Mouse (Mus musculus) hindbrain, embryonic 12.5 days (tissue): ENCODE measurements at regions not wholly inside any gene's neighbourhood (a gene's known extent, or its start where the extent isn't known, plus 50 kb on each side); places are given as distances from the start of the nearest gene placed in this dataset.

ENCODE experiments used
- ATAC-seq: fragments of 200-750 bp; cut with Nextera tagmentation; 2 replicates; pipeline ENCODE4 v1.8.0; 2017; ENCODE audit warnings: moderate TSS enrichment; ENCODE audit not compliant: low FRiP score
- H3K27ac ChIP-seq: fragments of 300-500 bp; sonication (generic); 2 replicates; pipeline ENCODE4 v1.5.1; 2016; ENCODE audit warnings: mild to moderate bottlenecking
- H3K27me3 ChIP-seq: fragments of 300-500 bp; sonication (generic); 2 replicates; pipeline ENCODE4 v1.6.1; 2016; ENCODE audit warnings: mild to moderate bottlenecking
- H3K36me3 ChIP-seq: fragments of 300-500 bp; sonication (generic); 2 replicates; pipeline ENCODE4 v1.6.1; 2016; ENCODE audit warnings: mild to moderate bottlenecking
- H3K4me1 ChIP-seq: fragments of 300-500 bp; sonication (generic); 2 replicates; pipeline ENCODE4 v1.6.1; 2016
- H3K4me2 ChIP-seq: fragments of 300-500 bp; sonication (generic); replicated peaks from 2 replicates; pipeline ENCODE4 v1.6.1; 2016; ENCODE audit warnings: mild to moderate bottlenecking
- H3K4me3 ChIP-seq: fragments of 300-500 bp; sonication (generic); 2 replicates; pipeline ENCODE4 v1.5.1; 2016; ENCODE audit warnings: mild to moderate bottlenecking
- H3K9ac ChIP-seq: fragments of 300-500 bp; sonication (generic); 2 replicates; pipeline ENCODE4 v1.6.1; 2016; ENCODE audit warnings: mild to moderate bottlenecking, moderate library complexity
- H3K9me3 ChIP-seq: fragments of 300-500 bp; sonication (generic); replicated peaks from 2 replicates; pipeline ENCODE4 v1.6.1; 2016; ENCODE audit warnings: mild to moderate bottlenecking
- WGBS: fragments of 180-500 bp; shearing (Covaris S2); methylation state at CpG from one replicate; pipeline ENCODE4 v1.1.7; 2016; 5-methylcytosine and 5-hydroxymethylcytosine counted together

GRCm38 (mm10) chr11:27833736-27834135 is 505.9 kb downstream of the Gm6685 start:
- Histone ChIP-seq H3K36me3 (no peaks in the 10 kb centered on the region), H3K4me2 (no peak overlapping the region), H3K4me1 (no peaks in the 10 kb centered on the region), H3K27ac (no peak overlapping the region), H3K27me3 (no peaks in the 10 kb centered on the region), H3K4me3 (no peak overlapping the region), H3K9me3 (no peaks in the 10 kb centered on the region), H3K9ac (no peak overlapping the region)
- no peak for ATAC-seq
- WGBS: 79% methylated on average over 1 of the region's 1 CpGs

- Histone ChIP-seq H3K9me3 (no peaks in the 10 kb centered on the region), H3K27me3 (no peaks in the 10 kb centered on the region), H3K4me1 (no peaks in the 10 kb centered on the region), H3K27ac (no peak overlapping the region), H3K4me2 (no peak overlapping the region), H3K9ac (no peak overlapping the region), H3K36me3 (no peaks in the 10 kb centered on the region), H3K4me3 (no peak overlapping the region)
- WGBS: 81% methylated on average over 8 of the region's 8 CpGs
- ATAC-seq: no peak
Measured at GRCm38 (mm10) chr11:27799826-27800620, 539.6 kb downstream of the Gm6685 start.

- peak; percentile 16; the same call in 1 of the 2 replicates for ATAC-seq
- H3K4me2 ChIP-seq: no peak overlapping the region
- no peak overlapping the region for H3K9ac ChIP-seq
- no peak overlapping the region for H3K4me3 ChIP-seq
- H3K9me3 ChIP-seq: no peaks in the 10 kb centered on the region
- no peaks in the 10 kb centered on the region for H3K36me3 ChIP-seq
- H3K4me1 ChIP-seq: no peaks in the 10 kb centered on the region
- WGBS: 80% methylated on average over 9 of the region's 9 CpGs
- no peak overlapping the region for H3K27ac ChIP-seq
- H3K27me3 ChIP-seq: no peaks in the 10 kb centered on the region
Measured at GRCm38 (mm10) chr11:27753913-27754218, 585.8 kb downstream of the Gm6685 start.

GRCm38 (mm10) chr11:27753212-27753912 is 586.3 kb downstream of the Gm6685 start:
- H3K27me3 ChIP-seq: no peaks in the 10 kb centered on the region
- ATAC-seq: peak; percentile 72; the same call in 1 of the 2 replicates
- no peaks in the 10 kb centered on the region for H3K4me1 ChIP-seq
- 47% methylated on average over 11 of the region's 11 CpGs for WGBS
- H3K4me2 ChIP-seq: no peak overlapping the region
- H3K4me3 ChIP-seq: no peak overlapping the region
- H3K9me3 ChIP-seq: no peaks in the 10 kb centered on the region
- H3K9ac ChIP-seq: no peak overlapping the region
- H3K36me3 ChIP-seq: no peaks in the 10 kb centered on the region
- no peak overlapping the region for H3K27ac ChIP-seq

GRCm38 (mm10) chr11:27726109-27726508 is 613.6 kb downstream of the Gm6685 start:
- no peaks in the 10 kb centered on the region for H3K36me3 ChIP-seq
- H3K4me3 ChIP-seq: no peak overlapping the region
- ATAC-seq: no peak
- no peak overlapping the region for H3K4me2 ChIP-seq
- H3K9me3 ChIP-seq: no peaks in the 10 kb centered on the region
- H3K4me1 ChIP-seq: no peaks in the 10 kb centered on the region
- 92% methylated on average over 2 of the region's 2 CpGs for WGBS
- H3K27ac ChIP-seq: no peak overlapping the region
- no peaks in the 10 kb centered on the region for H3K27me3 ChIP-seq
- no peak overlapping the region for H3K9ac ChIP-seq

- WGBS: 71% methylated on average over 7 of the region's 7 CpGs
- ATAC-seq: no peak
Measured at GRCm38 (mm10) chr11:27721346-27721745, 618.3 kb downstream of the Gm6685 start.

GRCm38 (mm10) chr11:27672436-27672835 is 667.2 kb downstream of the Gm6685 start:
- Histone ChIP-seq H3K4me1 (no peaks in the 10 kb centered on the region), H3K9me3 (no peaks in the 10 kb centered on the region), H3K9ac (no peak overlapping the region), H3K4me2 (no peak overlapping the region), H3K27me3 (no peaks in the 10 kb centered on the region), H3K27ac (no peak overlapping the region), H3K36me3 (no peaks in the 10 kb centered on the region), H3K4me3 (no peak overlapping the region)
- 59% methylated on average over 1 of the region's 1 CpGs for WGBS
- ATAC-seq: no peak

More at GRCm38 (mm10) chr11:27721346-27721745, 618.3 kb downstream of the Gm6685 start:
- no peaks in the 10 kb centered on the region for H3K36me3 ChIP-seq
- H3K27ac ChIP-seq: no peak overlapping the region
- H3K9me3 ChIP-seq: no peaks in the 10 kb centered on the region
- H3K4me2 ChIP-seq: no peak overlapping the region
- no peaks in the 10 kb centered on the region for H3K27me3 ChIP-seq
- no peak overlapping the region for H3K4me3 ChIP-seq
- H3K4me1 ChIP-seq: no peaks in the 10 kb centered on the region
- H3K9ac ChIP-seq: no peak overlapping the region
